Mouse (Mus musculus): ENCODE measurements around the gene Hadhb. TPM values are rescaled to one million over a fixed set of nuclear protein-coding genes. Genes with fewer than 3 reads are reported as not detected.

Gene Hadhb
- polyA plus RNA-seq, 1 experiment from 2014 or later = 318 TPM

GRCm38 (mm10) chr5:30155395-30155792 is 346 bp downstream of the Hadhb start:
- peak overlapping the region; percentile 97 for H3K4me3 ChIP-seq
- no peaks in the 10 kb centered on the region for H3K27me3 ChIP-seq (replicated peaks)
- WGBS = under 1% methylated on average over 31 of the region's 31 CpGs
- no peaks in the 10 kb centered on the region for H3K9me3 ChIP-seq
- peaks cover 5% of the 10 kb centered on the region for H3K36me3 ChIP-seq
- H3K4me2 ChIP-seq = peak overlapping the region; percentile 85
- peaks cover 57% of the 10 kb centered on the region for H3K4me1 ChIP-seq
- ATAC-seq (ENCODE audit: extremely low read depth, insufficient number of reproducible peaks, low FRiP score, low TSS enrichment) = peak; percentile 28; the same call in 1 of the 2 replicates
- H3K9ac ChIP-seq = peak overlapping the region; percentile 99
- H3K27ac ChIP-seq (replicated peaks) = peak overlapping the region; percentile 94

GRCm38 (mm10) chr5:30155821-30156629 is 977 bp downstream of the Hadhb start:
- Histone ChIP-seq H3K9me3 (no peaks in the 10 kb centered on the region), H3K27ac (replicated peaks) (peak overlapping the region; percentile 94), H3K4me3 (peak overlapping the region; percentile 97), H3K4me2 (peak overlapping the region; percentile 85), H3K4me1 (peaks cover 59% of the 10 kb centered on the region), H3K9ac (peak overlapping the region; percentile 99), H3K27me3 (replicated peaks) (no peaks in the 10 kb centered on the region), H3K36me3 (peaks cover 8% of the 10 kb centered on the region)
- no peak for ATAC-seq (ENCODE audit: extremely low read depth, insufficient number of reproducible peaks, low FRiP score, low TSS enrichment)
- whole genome bisulfite sequencing = 25% methylated on average over 13 of the region's 13 CpGs

GRCm38 (mm10) chr5:30159601-30160000 is 4.6 kb downstream of the Hadhb start:
- WGBS = 45% methylated on average over 6 of the region's 6 CpGs
- Histone ChIP-seq H3K9me3 (no peaks in the 10 kb centered on the region), H3K4me3 (no peak overlapping the region), H3K36me3 (peaks cover 20% of the 10 kb centered on the region), H3K9ac (no peak overlapping the region), H3K27ac (replicated peaks) (no peak overlapping the region), H3K4me1 (peaks cover 36% of the 10 kb centered on the region), H3K27me3 (replicated peaks) (no peaks in the 10 kb centered on the region), H3K4me2 (no peak overlapping the region)
- ATAC-seq (ENCODE audit: extremely low read depth, insufficient number of reproducible peaks, low FRiP score, low TSS enrichment) = no peak

- Histone ChIP-seq H3K4me1 (peaks cover 39% of the 10 kb centered on the region), H3K36me3 (peaks cover 41% of the 10 kb centered on the region), H3K9me3 (no peaks in the 10 kb centered on the region), H3K9ac (no peak overlapping the region), H3K27me3 (replicated peaks) (no peaks in the 10 kb centered on the region), H3K4me3 (no peak overlapping the region), H3K4me2 (no peak overlapping the region), H3K27ac (replicated peaks) (no peak overlapping the region)
- ATAC-seq (ENCODE audit: extremely low read depth, insufficient number of reproducible peaks, low FRiP score, low TSS enrichment) = no peak
- 90% methylated on average over 1 of the region's 1 CpGs for WGBS
Observed at GRCm38 (mm10) chr5:30161836-30162235, 6.8 kb downstream of the Hadhb start.

GRCm38 (mm10) chr5:30162339-30162738 is 7.3 kb downstream of the Hadhb start:
- Histone ChIP-seq H3K4me1 (peaks cover 37% of the 10 kb centered on the region), H3K9ac (no peak overlapping the region), H3K9me3 (no peaks in the 10 kb centered on the region), H3K4me2 (no peak overlapping the region), H3K36me3 (peaks cover 42% of the 10 kb centered on the region), H3K4me3 (no peak overlapping the region), H3K27me3 (replicated peaks) (no peaks in the 10 kb centered on the region), H3K27ac (replicated peaks) (no peak overlapping the region)
- no peak for ATAC-seq (ENCODE audit: extremely low read depth, insufficient number of reproducible peaks, low FRiP score, low TSS enrichment)
- 64% methylated on average over 6 of the region's 6 CpGs for WGBS

- no peak overlapping the region for H3K4me3 ChIP-seq
- 52% methylated on average over 5 of the region's 5 CpGs for WGBS
- H3K9ac ChIP-seq = no peak overlapping the region
- H3K27me3 ChIP-seq (replicated peaks) = no peaks in the 10 kb centered on the region
- peaks cover 65% of the 10 kb centered on the region for H3K36me3 ChIP-seq
- peak overlapping the region; percentile 64 for H3K27ac ChIP-seq (replicated peaks)
- H3K9me3 ChIP-seq = no peaks in the 10 kb centered on the region
- no peak for ATAC-seq (ENCODE audit: extremely low read depth, insufficient number of reproducible peaks, low FRiP score, low TSS enrichment)
- peak overlapping the region; percentile 44 for H3K4me2 ChIP-seq
- peaks cover 23% of the 10 kb centered on the region for H3K4me1 ChIP-seq
Observed at GRCm38 (mm10) chr5:30165234-30165946, 10.3 kb downstream of the Hadhb start.

- Histone ChIP-seq H3K4me1 (peaks cover 37% of the 10 kb centered on the region), H3K27ac (replicated peaks) (peak overlapping the region; percentile 60), H3K9me3 (no peaks in the 10 kb centered on the region), H3K4me3 (no peak overlapping the region), H3K9ac (no peak overlapping the region), H3K27me3 (replicated peaks) (no peaks in the 10 kb centered on the region), H3K36me3 (peaks cover 87% of the 10 kb centered on the region), H3K4me2 (no peak overlapping the region)
- no peak for ATAC-seq (ENCODE audit: extremely low read depth, insufficient number of reproducible peaks, low FRiP score, low TSS enrichment)
- 72% methylated on average over 5 of the region's 5 CpGs for WGBS
Observed at GRCm38 (mm10) chr5:30170303-30170940, 15.4 kb downstream of the Hadhb start.

- Histone ChIP-seq H3K9ac (peak overlapping the region; percentile 53; the same call in 1 of the 2 replicates), H3K9me3 (no peaks in the 10 kb centered on the region), H3K27ac (replicated peaks) (peak overlapping the region; percentile 92), H3K27me3 (replicated peaks) (no peaks in the 10 kb centered on the region), H3K4me1 (peaks cover 33% of the 10 kb centered on the region), H3K4me3 (no peak overlapping the region), H3K4me2 (peak overlapping the region; percentile 33), H3K36me3 (peaks cover 88% of the 10 kb centered on the region)
- ATAC-seq (ENCODE audit: extremely low read depth, insufficient number of reproducible peaks, low FRiP score, low TSS enrichment) = no peak
Observed at GRCm38 (mm10) chr5:30172115-30172514, 17.1 kb downstream of the Hadhb start.

- Histone ChIP-seq H3K36me3 (peaks cover 91% of the 10 kb centered on the region), H3K4me2 (no peak overlapping the region), H3K4me1 (peaks cover 33% of the 10 kb centered on the region), H3K27me3 (replicated peaks) (no peaks in the 10 kb centered on the region), H3K9me3 (no peaks in the 10 kb centered on the region), H3K27ac (replicated peaks) (peak overlapping the region; percentile 92), H3K9ac (0 out of 2 replicates have a peak overlapping the region, but pooled peaks have one; percentile 53), H3K4me3 (no peak overlapping the region)
- no peak for ATAC-seq (ENCODE audit: extremely low read depth, insufficient number of reproducible peaks, low FRiP score, low TSS enrichment)
- 54% methylated on average over 20 of the region's 20 CpGs for WGBS
Observed at GRCm38 (mm10) chr5:30172931-30173692, 18.1 kb downstream of the Hadhb start.

- no peak overlapping the region for H3K4me2 ChIP-seq
- H3K27me3 ChIP-seq (replicated peaks) = no peaks in the 10 kb centered on the region
- no peak overlapping the region for H3K27ac ChIP-seq (replicated peaks)
- no peak for ATAC-seq (ENCODE audit: extremely low read depth, insufficient number of reproducible peaks, low FRiP score, low TSS enrichment)
- H3K9ac ChIP-seq = no peak overlapping the region
- H3K4me3 ChIP-seq = no peak overlapping the region
- H3K4me1 ChIP-seq = peaks cover 20% of the 10 kb centered on the region
- H3K36me3 ChIP-seq = peaks cover 92% of the 10 kb centered on the region
- WGBS = 82% methylated on average over 4 of the region's 4 CpGs
- H3K9me3 ChIP-seq = no peaks in the 10 kb centered on the region
Observed at GRCm38 (mm10) chr5:30175811-30176210, 20.8 kb downstream of the Hadhb start.

Data from heart, embryonic 13.5 days (tissue).